Mouse (Mus musculus): ENCODE results near the gene Rbl2. TPM values are rescaled to one million over a fixed set of nuclear protein-coding genes. Genes with fewer than 3 reads are reported as not detected.

Rbl2 gene
- polyA plus RNA-seq, 1 experiment from 2014 or later = 19.5 TPM

GRCm38 (mm10) chr8:91094135-91094534 lies 24.3 kb downstream of the Rbl2 start:
- ATAC-seq (ENCODE audit: insufficient read depth) (no peak), DNase-seq (peak; percentile 11)
- no peak for TF ChIP-seq CTCF (IDR thresholded peaks at IDR 0.05; ENCODE audit: low read depth)
- Histone ChIP-seq H3K9me3 (ENCODE audit: low read depth, low read length) (no peaks in the 10 kb centered on the region), H3K4me2 (no peak overlapping the region), H3K27me3 (ENCODE audit: insufficient read depth, low read length) (no peaks in the 10 kb centered on the region), H3K9ac (no peak overlapping the region), H3K4me1 (ENCODE audit: insufficient read depth) (no peaks in the 10 kb centered on the region), H3K27ac (ENCODE audit: low read depth) (no peak overlapping the region), H3K36me3 (ENCODE audit: insufficient read depth) (peaks cover 57% of the 10 kb centered on the region), H3K4me3 (ENCODE audit: low read depth, low read length) (no peak overlapping the region)
- whole genome bisulfite sequencing = 59% methylated on average over 5 of the region's 5 CpGs

GRCm38 (mm10) chr8:91098106-91098505 lies 28.2 kb downstream of the Rbl2 start:
- 80% methylated on average over 6 of the region's 6 CpGs for WGBS

GRCm38 (mm10) chr8:91106271-91106670 lies 36.4 kb downstream of the Rbl2 start:
- no peak overlapping the region for H3K27ac ChIP-seq (ENCODE audit: low read depth)
- H3K27me3 ChIP-seq (ENCODE audit: insufficient read depth, low read length) = no peaks in the 10 kb centered on the region
- peaks cover 34% of the 10 kb centered on the region for H3K36me3 ChIP-seq (ENCODE audit: insufficient read depth)

More at GRCm38 (mm10) chr8:91098106-91098505, 28.2 kb downstream of the Rbl2 start:
- Histone ChIP-seq H3K9me3 (ENCODE audit: low read depth, low read length) (no peaks in the 10 kb centered on the region), H3K36me3 (ENCODE audit: insufficient read depth) (peaks cover 41% of the 10 kb centered on the region), H3K27me3 (ENCODE audit: insufficient read depth, low read length) (no peaks in the 10 kb centered on the region), H3K27ac (ENCODE audit: low read depth) (no peak overlapping the region), H3K4me1 (ENCODE audit: insufficient read depth) (no peaks in the 10 kb centered on the region), H3K9ac (no peak overlapping the region), H3K4me2 (no peak overlapping the region), H3K4me3 (ENCODE audit: low read depth, low read length) (no peak overlapping the region)
- DNase-seq = no peak
- ATAC-seq (ENCODE audit: insufficient read depth) = no peak
- TF ChIP-seq CTCF (IDR thresholded peaks at IDR 0.05; ENCODE audit: low read depth) = no peak

GRCm38 (mm10) chr8:91111868-91112477 lies 42.1 kb downstream of the Rbl2 start:
- DNase-seq = no peak
- Histone ChIP-seq H3K4me2 (no peak overlapping the region), H3K4me3 (ENCODE audit: low read depth, low read length) (no peak overlapping the region), H3K27me3 (ENCODE audit: insufficient read depth, low read length) (no peaks in the 10 kb centered on the region), H3K4me1 (ENCODE audit: insufficient read depth) (no peaks in the 10 kb centered on the region), H3K9ac (no peak overlapping the region), H3K36me3 (ENCODE audit: insufficient read depth) (peaks cover 49% of the 10 kb centered on the region), H3K27ac (ENCODE audit: low read depth) (no peak overlapping the region), H3K9me3 (ENCODE audit: low read depth, low read length) (no peaks in the 10 kb centered on the region)
- TF ChIP-seq CTCF (IDR thresholded peaks at IDR 0.05; ENCODE audit: low read depth) = no peak
- no peak for ATAC-seq (ENCODE audit: insufficient read depth)
- WGBS = 86% methylated on average over 5 of the region's 5 CpGs

More at GRCm38 (mm10) chr8:91106271-91106670, 36.4 kb downstream of the Rbl2 start:
- H3K4me3 ChIP-seq (ENCODE audit: low read depth, low read length) = no peak overlapping the region
- ATAC-seq (ENCODE audit: insufficient read depth) (peak; percentile 52; the same call in 1 of the 2 replicates), DNase-seq (no peak)
- H3K9me3 ChIP-seq (ENCODE audit: low read depth, low read length) = no peaks in the 10 kb centered on the region
- 0 out of 2 replicates have a peak, but pooled peaks cover 3% of the 10 kb centered on the region for H3K4me1 ChIP-seq (ENCODE audit: insufficient read depth)
- TF ChIP-seq CTCF (IDR thresholded peaks at IDR 0.05; ENCODE audit: low read depth) = no peak
- peak overlapping the region; percentile 0; the same call in 1 of the 2 replicates for H3K4me2 ChIP-seq
- WGBS = 69% methylated on average over 12 of the region's 12 CpGs
- no peak overlapping the region for H3K9ac ChIP-seq

- Histone ChIP-seq H3K9me3 (ENCODE audit: low read depth, low read length) (no peaks in the 10 kb centered on the region), H3K27me3 (ENCODE audit: insufficient read depth, low read length) (no peaks in the 10 kb centered on the region), H3K4me2 (no peak overlapping the region), H3K36me3 (ENCODE audit: insufficient read depth) (peaks cover 48% of the 10 kb centered on the region), H3K9ac (no peak overlapping the region), H3K4me3 (ENCODE audit: low read depth, low read length) (no peak overlapping the region), H3K4me1 (ENCODE audit: insufficient read depth) (no peaks in the 10 kb centered on the region), H3K27ac (ENCODE audit: low read depth) (no peak overlapping the region)
- ATAC-seq (ENCODE audit: insufficient read depth) (no peak), DNase-seq (no peak)
- TF ChIP-seq CTCF (IDR thresholded peaks at IDR 0.05; ENCODE audit: low read depth) = no peak
- WGBS = 86% methylated on average over 5 of the region's 5 CpGs
Observed at GRCm38 (mm10) chr8:91114428-91114827, 44.6 kb downstream of the Rbl2 start.

GRCm38 (mm10) chr8:91114910-91115309 lies 45.1 kb downstream of the Rbl2 start:
- Histone ChIP-seq H3K9me3 (ENCODE audit: low read depth, low read length) (no peaks in the 10 kb centered on the region), H3K4me3 (ENCODE audit: low read depth, low read length) (no peak overlapping the region), H3K9ac (no peak overlapping the region), H3K36me3 (ENCODE audit: insufficient read depth) (peaks cover 49% of the 10 kb centered on the region), H3K4me1 (ENCODE audit: insufficient read depth) (no peaks in the 10 kb centered on the region), H3K27me3 (ENCODE audit: insufficient read depth, low read length) (no peaks in the 10 kb centered on the region), H3K27ac (ENCODE audit: low read depth) (no peak overlapping the region), H3K4me2 (no peak overlapping the region)
- DNase-seq (no peak), ATAC-seq (ENCODE audit: insufficient read depth) (no peak)
- no peak for TF ChIP-seq CTCF (IDR thresholded peaks at IDR 0.05; ENCODE audit: low read depth)
- WGBS = 53% methylated on average over 11 of the region's 11 CpGs

- Histone ChIP-seq H3K36me3 (ENCODE audit: insufficient read depth) (peaks cover 64% of the 10 kb centered on the region), H3K27ac (ENCODE audit: low read depth) (no peak overlapping the region), H3K27me3 (ENCODE audit: insufficient read depth, low read length) (no peaks in the 10 kb centered on the region), H3K4me1 (ENCODE audit: insufficient read depth) (no peaks in the 10 kb centered on the region), H3K4me2 (no peak overlapping the region), H3K4me3 (ENCODE audit: low read depth, low read length) (no peak overlapping the region), H3K9ac (no peak overlapping the region), H3K9me3 (ENCODE audit: low read depth, low read length) (no peaks in the 10 kb centered on the region)
- peak; percentile 28; the same call in 1 of the 2 replicates for TF ChIP-seq CTCF (IDR thresholded peaks at IDR 0.05; ENCODE audit: low read depth)
- ATAC-seq (ENCODE audit: insufficient read depth) (no peak), DNase-seq (peak; percentile 14)
- WGBS = 86% methylated on average over 4 of the region's 4 CpGs
Observed at GRCm38 (mm10) chr8:91117537-91117936, 47.7 kb downstream of the Rbl2 start.

All from lung, embryonic 14.5 days (tissue).